Mouse (Mus musculus): Measurements from ENCODE around the gene Sept1. TPM values are rescaled to one million over a fixed set of nuclear protein-coding genes. Genes with fewer than 3 reads are reported as not detected.
A peak's percentile ranks its signal among the peaks of the same experiment; 100 is the strongest.

Sept1 gene
- total RNA-seq, 2 experiments from 2014 or later: 21.7 to 38.6 TPM

DNA sequence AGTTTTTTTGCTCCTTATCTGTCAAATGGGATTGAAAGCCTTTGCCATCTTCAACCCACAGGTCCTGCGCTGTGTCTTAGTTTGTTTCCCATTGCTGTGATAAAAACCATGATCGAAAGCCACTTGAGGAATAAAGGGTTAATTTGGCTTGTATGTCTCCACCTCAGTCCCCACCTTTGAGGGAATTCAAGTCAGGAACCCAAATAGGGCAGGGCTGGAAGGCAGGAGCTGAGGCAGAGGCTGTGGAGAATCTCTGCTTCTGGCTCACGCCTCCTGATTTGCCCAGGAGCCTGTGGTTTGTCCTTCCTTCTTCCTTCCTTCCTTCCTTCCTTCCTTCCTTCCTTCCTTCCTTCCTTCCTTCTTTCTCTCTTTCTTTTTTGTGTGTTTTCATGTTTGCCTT, 9.8 kb downstream of the Sept1 start:
- no peak for ATAC-seq (replicated peaks; ENCODE audit: poor library complexity)

DNA sequence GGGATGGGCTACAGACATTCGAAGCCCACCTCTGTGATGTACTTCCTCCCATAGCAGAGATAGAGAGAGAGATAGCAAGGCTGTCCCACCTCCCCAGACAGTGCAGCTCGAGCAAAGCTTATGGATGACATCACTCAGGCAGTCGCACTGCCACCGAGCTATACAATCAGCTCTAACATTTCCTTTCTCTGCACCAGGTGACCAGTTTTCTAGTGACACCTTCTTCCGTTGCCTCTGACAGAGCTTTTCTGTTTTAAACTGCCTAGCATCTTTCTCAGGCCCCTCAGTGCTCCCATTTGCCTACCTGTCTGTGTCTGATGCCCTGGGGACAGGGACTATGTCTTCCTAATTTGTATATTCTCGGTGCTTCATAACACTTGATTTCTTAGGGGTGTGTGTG, 12.5 kb downstream of the Sept1 start:
- ATAC-seq (replicated peaks; ENCODE audit: poor library complexity): no peak

DNA sequence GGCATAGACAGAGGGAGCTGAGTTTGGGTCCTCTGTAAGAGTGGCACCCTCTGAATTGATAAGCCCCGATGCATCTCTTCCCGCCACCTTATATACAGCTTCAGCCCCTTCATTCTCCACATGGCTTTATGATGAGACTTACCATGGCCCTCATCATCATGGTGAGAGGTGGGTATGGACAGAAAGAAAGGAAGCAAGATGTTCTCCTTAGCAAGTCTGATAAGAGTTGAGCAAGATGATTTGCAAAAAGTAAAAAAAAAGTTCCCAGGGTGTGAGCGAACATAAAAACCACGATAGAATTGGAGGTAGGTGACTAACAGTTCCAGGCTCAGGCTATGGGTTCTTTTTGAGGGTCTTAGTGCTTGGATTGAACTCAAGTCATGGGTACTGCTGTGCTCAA, 14.3 kb downstream of the Sept1 start:
- ATAC-seq (replicated peaks; ENCODE audit: poor library complexity): peak; percentile 47

DNA sequence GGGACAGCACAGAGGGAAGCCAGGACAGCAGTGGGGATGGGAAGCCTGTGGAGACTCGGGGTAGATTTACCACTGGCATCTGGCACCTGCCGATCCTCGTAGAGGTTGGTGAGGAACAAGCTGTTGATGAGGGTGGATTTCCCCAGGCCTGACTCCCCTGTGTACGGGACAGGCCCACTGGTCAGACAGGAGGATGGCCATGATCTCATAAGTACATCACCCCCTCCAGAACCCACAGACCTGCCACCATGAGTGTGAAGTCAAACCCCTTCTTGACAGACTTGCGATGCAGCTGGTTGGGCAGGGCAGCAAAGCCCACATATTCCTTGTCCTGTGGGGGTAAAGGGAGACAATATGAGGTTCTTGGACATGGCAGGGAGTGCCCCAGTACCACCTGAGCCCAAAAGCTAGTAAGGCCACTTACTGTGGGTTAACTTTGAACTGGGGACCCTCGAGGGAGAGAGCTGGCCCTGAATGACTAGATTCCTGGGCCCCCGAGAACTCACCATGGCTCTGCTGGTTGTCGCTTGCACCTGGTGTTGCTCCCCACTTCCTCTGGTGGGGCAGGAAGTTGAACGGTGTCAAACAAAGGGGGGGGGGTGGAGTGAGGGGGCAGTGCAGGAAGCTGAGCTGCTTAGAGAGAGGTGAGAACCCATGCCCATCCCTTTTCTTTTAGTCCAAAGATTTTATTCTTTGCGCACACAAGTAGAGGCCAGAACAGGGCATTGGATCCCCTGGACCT, 14.9 kb downstream of the Sept1 start:
- ATAC-seq (replicated peaks; ENCODE audit: poor library complexity): peak; percentile 25

DNA sequence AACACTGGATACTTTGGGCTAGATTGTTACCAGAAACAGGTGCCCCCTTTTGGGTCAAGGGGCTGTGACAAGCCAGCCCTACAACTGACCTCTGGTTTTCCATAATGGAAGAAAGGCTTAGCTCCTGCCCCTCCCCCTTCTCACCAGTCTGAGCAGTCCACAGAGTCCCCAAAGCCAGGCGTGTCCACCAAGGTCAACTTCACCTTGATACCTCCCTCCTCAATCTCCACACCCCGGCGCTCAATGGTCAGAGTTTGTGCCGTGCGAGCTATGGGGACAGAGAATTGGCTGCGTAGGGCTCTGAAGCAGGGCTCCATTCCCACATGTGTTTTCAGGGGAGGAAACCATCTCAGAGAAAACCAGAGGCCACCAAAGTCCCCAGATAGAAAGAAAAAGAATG, 15.5 kb downstream of the Sept1 start:
- ATAC-seq (replicated peaks; ENCODE audit: poor library complexity): no peak

DNA sequence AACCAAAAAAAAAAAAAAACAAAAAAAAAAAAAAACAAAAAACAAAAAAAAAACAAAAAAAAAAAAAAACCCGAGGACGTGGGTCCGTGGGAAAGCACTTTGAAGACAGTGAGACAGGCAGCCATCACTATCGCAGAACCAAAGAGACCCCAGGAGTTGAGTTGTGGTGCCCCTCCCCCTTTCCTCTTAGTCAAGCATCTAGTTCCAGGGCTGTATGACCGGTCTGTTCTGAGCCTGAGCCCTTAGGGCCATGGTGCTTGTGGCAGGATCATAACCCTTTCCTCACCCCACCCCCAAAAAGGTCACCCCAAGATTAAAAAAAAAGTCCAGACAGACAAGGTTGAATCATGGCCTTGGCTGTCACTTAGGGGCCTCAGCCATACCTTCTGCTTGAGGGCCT, 16.6 kb downstream of the Sept1 start:
- ATAC-seq (replicated peaks; ENCODE audit: poor library complexity): no peak

DNA sequence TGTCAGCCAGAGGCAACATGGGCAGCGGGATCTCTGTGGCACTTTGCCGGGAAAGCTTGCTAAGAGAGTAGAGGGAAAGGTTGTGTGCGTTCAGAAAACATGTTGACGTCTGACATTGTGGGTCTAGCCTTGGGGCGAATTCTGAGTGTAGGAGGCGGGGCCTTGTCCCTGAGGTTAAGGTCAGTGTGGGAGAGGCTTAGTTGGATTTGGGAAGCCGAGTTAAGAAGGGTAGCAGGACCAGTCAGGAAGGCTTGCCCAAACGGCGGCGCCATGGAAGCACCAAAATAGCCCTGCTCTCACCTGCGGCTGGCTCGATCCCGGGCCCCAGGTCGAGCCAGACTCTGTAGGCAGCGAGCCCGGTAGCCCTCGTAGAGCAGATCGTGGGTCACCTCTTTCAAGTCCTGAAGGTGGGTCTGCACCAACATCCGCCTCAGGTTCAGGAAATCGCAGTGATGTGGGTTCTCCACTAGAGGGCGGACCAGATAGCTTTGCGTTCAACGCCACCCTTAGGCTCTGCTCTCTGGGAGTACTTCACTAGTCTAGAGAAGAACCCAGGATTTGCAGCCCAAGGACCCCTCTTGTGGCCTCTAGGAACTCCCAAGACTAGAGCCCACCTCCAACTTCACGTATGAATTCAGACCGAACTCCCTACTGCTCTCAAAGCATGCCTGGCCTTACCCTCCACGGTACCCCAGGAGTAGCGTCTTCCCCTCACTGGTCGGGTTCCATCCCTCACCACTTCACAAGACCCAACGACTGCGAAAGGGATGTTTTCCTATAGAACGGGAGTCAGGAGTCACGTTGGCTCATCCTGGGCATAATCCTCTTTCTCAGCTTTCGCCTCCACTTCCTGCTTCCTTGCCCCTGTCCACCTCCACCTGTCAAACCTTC, 17.7 kb downstream of the Sept1 start:
- peak; percentile 70 for ATAC-seq (replicated peaks; ENCODE audit: poor library complexity)

DNA sequence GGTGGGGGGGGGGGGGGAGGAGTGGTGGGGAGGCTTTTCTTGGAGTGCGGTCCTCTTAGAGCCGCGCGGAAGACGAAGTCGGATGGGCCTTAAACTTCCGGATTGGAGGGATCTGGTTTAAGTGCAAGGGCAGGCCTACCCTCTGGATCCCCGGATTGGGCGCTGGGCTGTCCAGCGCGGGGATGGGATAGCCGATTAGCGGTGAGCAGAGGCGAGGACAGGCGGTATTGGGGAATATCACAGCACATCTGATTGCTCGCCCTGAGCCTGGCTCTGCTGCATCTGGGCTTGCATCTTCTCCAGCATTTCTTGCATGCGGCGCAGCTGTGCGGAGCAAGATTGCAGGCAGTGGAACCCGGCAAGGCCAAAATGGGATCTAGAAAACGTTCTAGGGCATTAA, 18.4 kb downstream of the Sept1 start:
- no peak for ATAC-seq (replicated peaks; ENCODE audit: poor library complexity)

DNA sequence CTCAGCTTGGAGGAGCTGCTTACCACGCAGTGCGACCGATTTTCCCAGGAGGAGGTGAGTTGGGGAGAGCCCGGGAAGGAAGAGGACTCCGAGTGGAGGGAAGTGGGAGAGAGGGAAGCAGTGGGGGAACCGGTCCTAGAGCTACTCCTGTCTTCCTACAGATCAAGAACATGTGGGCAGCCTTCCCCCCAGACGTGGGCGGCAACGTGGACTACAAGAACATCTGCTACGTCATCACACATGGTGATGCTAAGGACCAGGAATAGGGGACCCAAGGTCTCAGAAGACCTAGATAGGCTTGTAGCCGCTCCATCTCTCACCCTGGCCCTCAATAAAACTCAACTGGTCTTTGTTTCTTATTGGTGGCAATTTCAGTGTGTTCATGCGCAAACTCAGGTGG, 19.0 kb downstream of the Sept1 start:
- ATAC-seq (replicated peaks; ENCODE audit: poor library complexity): no peak

DNA sequence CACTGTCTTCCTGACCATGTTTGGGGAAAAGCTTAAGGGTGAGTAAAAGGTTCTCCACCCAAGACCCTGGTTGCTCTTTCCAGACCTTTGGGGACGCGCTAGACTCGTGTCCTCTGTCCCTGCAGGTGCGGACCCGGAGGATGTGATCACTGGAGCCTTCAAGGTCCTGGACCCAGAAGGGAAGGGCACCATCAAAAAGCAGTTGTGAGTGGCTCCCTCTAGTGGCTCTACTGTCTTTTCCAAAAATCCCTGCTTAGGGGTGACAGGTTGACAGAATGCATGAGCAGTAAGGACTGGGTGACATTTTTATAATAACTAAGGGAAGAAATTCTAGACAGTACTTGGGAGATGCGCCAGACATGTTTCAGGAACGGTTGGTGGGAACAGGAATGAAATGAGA, 19.4 kb downstream of the Sept1 start:
- ATAC-seq (replicated peaks; ENCODE audit: poor library complexity): no peak

DNA sequence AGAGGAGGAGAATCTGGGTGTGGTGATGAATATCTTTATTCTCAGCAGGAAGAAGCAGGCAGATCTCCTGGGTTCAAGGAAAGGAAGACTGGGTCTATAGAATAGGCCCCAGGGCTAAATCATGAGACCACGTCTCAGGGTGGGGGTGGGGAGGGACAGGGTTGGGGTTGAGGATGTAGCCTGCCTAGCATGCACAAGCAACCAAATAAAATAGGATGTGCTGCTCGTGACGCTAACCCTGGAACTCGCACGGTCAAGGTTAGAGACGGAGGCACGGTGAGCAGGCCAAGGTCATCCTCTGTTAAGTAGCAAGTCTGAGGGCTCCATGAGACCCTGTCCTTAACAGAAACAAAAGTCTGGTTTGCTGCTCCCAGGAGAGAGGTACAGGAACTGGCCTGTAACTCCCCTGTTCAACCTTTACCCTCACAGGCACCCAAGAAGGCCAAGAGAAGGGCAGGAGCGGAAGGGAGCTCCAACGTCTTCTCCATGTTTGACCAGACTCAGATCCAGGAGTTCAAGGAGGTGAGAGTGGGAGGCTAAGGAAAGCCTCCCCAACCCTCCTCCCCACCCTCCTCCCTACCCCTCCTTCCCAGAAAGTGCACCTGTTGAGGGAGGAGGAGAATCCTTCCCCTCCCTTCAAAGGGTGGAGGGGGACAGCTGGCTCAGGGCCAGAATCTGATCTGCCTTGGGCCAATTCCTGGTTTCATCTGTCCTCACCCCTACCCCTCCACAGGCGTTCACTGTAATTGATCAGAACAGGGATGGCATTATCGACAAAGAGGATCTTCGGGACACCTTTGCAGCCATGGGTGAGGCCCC, 20.3 kb downstream of the Sept1 start:
- ATAC-seq (replicated peaks; ENCODE audit: poor library complexity): no peak

DNA sequence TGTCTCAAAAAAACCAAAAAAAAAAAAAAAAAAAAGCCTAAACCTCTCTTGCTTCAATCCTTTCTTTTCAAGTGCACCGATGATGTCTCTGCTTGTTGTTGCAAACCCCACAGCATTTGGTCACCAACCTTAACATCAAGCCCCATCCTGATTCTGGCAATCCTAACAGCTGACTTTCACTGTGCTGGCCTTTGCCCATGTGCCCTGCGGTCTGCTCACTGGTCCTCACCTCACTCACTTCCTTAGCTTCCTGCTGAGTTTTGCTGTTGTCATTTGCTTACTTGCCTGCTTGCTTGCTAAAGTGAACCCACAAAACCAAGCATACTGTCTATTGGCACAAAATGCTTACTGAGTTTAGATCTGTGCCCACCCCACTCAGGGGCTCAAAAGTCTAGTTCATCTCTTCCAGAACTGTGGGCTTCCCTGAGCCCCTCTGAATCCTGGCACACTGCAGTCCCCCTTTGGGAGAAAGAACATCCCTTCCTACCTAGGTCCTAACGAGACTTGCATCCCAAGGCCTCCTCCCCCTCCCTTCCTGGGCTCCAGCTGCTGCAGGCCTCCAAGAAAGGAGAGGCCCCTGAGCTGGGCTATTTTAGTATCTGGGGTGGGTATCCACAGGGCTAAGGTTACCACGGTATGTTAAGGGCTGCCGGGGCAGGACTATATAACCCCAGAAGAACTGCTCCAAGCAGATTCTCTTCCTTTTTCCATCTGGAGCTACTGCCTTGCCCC, 21.8 kb downstream of the Sept1 start:
- ATAC-seq (replicated peaks; ENCODE audit: poor library complexity): no peak

DNA sequence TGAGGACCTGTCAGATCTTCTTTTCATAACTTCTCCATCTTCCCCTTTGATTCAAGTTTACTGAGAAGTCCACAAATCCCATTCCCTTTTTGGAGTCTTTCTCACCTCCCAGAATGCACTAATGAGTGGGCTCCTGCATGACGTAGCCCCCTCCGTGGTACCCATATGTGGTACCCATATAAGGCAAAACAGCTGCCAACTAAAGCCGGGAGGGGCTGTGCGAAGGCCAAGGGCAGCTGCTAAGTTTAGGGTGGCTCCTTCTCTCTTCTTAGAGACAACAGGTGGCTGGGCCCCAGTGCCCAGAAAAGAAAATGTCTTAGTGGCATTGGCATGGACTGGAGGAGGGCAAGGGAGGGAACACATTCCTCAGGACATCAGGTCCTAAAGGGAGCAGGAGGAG, 22.7 kb downstream of the Sept1 start:
- ATAC-seq (replicated peaks; ENCODE audit: poor library complexity): no peak

DNA sequence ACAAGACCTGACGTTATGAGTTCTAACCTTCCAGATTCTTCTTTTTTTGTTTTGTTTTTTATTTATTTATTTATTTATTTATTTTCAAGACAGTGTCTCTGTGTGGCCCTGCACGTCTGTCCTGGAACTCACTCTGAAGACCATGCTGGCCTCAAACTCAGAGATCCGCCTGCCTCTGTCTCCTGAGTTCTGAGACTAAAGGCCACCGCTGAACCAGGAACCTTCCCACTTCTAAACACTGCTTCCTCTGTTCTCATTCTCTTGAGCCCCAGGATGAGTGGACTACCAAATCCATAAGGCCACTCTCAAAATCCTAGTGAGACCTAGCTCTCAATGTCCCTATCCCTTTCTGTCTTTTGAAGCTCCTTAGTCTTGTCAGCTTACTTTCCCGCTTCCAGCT, 23.1 kb downstream of the Sept1 start:
- ATAC-seq (replicated peaks; ENCODE audit: poor library complexity): no peak

DNA sequence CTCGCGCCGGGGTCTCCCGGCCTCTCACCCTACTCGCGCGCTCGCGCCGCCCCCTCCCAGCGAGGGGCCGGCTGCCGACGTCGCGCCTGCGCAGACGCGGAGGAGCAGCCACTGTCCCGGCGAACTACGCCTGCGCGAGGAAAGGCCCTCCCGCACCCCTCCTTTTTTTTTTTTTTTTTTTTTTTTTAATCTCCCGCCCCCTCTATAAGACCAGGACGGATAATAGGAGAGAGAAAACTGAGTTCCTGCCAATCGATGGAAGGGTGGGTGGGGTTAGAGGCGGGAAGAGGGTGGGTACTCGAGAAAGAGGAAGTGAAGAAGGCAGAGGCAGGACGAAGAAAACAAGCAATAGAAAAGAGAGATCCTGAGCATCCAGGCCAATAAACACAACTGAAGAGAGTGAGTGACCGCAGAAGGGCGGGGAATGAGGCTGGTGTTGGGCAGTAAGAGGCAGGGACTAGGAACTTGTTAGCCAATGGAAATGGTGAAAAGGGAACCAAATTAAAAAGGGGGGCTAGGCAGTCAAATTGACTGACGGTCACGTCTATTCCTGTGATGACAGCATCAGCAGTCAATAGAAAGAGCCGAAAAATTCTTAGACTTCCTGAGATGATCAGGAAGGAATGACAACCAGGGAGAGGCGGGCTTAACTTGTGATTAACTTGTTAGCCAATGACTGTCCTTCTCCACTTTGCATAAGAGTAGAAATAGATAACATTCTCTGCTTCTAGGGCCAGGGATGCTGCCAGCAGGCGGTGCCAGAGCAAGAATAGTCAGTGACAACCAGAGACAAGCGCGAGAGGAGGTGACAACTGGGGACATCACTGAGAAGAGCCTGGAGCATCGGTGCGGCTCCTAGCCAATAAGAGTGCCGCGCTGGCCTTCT, 24.1 kb downstream of the Sept1 start, which contains the start of gene Mylpf:
Gene Mylpf, plus strand, starts transcription at position 338 of the 886 bp plus-strand sequence.
- peak; percentile 76 for ATAC-seq (replicated peaks; ENCODE audit: poor library complexity)

DNA sequence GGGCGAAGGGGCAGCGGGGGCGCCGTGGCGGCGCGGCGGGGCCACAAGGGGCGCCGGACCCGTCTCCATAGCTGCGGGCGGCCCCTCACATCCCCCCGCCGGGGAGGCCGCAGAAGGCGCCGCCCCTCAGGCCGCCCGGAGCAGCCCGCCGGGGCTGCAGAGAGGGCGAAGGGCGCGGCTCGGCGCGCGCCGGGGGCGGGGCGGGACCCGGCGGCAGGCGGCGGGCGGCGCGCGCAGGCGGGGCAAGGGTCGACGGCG, 24.7 kb downstream of the Sept1 start, which contains the start of gene Tbc1d10b:
Gene Tbc1d10b, minus strand, starts transcription at position 174 of the 258 bp plus-strand sequence.
- no peak for ATAC-seq (replicated peaks; ENCODE audit: poor library complexity)

DNA sequence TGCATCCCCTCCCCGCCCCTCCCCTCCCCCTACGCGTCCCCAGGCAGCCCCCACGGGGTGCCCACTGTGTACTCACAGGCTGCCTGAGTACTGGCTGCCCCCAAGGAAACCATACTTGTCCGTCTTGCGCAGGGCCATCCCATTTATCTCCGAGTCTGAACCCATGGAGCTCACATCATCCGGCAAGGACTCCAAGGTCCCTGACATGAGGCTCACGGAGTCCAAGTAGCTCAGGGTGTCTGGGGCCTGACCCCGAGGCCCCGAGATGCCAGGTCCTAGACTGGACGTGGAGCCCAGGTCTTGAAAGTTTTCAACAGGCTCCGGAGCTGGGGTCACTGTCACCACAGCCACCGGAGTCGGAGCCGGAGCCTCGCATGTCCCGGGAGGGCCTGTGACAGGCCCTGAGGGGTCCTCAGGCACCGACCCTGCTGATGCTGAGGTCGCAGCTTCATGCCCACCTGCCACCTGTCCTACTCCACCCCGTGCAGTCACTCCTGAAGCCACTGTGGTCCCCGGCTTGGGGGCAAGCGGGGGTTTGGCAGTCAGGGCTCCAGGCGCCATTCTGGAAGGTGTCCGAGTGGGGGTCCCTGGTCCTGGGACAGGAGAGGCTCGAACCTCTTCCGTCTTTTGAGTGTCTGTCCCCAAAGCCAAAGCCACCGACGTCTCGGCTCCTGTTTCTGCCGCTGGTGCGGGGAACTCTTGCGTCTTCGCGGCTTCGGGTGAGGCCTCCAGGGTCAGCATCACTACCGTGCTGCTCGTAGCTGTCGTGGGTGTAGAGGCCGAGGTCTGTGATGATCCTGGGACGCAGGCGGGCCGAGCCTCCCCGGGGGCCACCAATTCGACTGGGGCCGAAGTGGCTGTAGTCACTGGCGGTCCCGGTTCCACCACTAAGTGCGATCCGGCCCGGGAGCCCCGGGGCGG, 25.3 kb downstream of the Sept1 start:
- no peak for ATAC-seq (replicated peaks; ENCODE audit: poor library complexity)

DNA sequence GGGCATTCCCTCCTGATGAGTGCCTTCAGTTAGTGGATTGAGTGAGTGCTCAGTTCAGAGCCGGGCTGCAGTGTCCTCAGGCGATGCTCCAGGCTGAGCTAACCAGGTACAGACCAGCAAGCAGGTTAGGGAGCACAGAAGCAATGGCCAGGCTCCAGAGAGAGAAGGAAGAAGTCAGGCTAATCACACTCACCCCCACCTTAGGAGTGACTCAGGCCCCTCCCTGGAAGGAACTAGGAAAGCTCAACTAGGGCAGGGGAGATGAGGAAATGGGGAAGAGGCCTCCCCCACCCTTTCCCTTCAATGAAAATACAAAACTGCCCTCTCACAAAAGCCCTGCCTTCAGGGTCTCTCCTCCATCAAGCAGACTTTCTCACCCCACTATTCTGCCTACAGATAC, 26.3 kb downstream of the Sept1 start:
- peak; percentile 15; the same call in 1 of the 2 replicates for ATAC-seq (replicated peaks; ENCODE audit: poor library complexity)

DNA sequence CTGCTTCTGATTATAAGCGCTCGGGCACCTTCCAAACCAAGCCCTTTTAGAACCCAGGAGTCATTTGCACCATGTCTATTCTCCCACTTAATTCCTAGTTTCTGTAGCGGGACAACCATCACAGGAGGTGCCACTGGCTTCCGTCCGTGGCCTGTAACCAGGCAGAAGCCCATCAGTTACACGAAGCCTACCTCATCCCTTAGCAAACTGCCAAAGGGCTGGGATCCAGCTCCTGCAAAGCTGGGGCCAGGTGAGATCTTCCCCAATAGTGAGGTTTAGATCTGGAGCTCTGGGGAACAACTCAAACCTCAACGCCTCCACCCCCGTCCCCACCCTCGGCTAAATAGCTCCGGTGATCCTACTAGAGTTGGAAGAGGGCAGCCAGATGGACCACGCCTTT, 36.4 kb downstream of the Sept1 start:
- ATAC-seq (replicated peaks; ENCODE audit: poor library complexity): no peak

Data from megakaryocyte progenitor cell, adult 5-6 weeks (primary cell).